Mouse (Mus musculus) heart, postnatal 25 days (tissue): ENCODE results near the gene Syt5. TPM values are rescaled to one million over a fixed set of nuclear protein-coding genes. Genes with fewer than 3 reads are reported as not detected.
A peak's percentile ranks its signal among the peaks of the same experiment; 100 is the strongest.
"Not testable (repeated sequence)": the region's sequence is repeated elsewhere in the genome, so short reads cannot be mapped to it uniquely, and the experiment has no call there.

Source experiments
- DNase-seq: peaks from one replicate; pipeline ENCODE4 v3.0.0; 2022; ENCODE audit warnings: low spot score
- intact Hi-C: fragments of 180-260 bp; cut with DNase I; formaldehyde crosslinking; loops from one replicate; pipeline ENCODE4 v1.15.1; 2025
- total RNA-seq, 2 experiments: library from RNA; stranded (reverse); gene quantifications; 2 replicates each; pipeline ENCODE4 v1.2.3; 2021

The Syt5 gene
- total RNA-seq, result 1 to 10 TPM in 1 of 2 experiments, under 1 TPM in 1; 0.94 to 1.1 TPM

DNA sequence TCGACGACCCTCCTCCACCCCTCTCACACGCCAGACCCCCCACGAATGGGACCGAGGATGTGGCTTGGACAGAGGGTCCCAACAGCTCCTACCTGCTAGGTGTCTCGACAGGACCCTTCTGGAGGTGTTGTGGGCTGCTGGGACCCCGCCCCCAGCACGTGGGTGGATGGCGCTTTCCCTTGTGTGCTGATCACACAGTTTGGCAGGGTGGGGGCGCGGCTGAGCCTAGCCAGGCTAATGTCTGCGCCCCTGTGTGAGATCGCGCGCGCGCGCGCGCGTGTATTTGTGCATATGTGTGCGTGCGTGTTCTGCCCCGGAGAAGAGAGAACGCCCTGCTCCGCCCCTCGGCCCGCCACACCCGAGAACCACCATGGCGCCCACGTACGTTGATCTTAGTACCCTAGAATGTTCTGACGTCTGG is at the start of gene Syt5:
Gene Syt5, minus strand, starts transcription at position 321 of the 421 bp plus-strand sequence.
- intact Hi-C loops, result no loop called here
- DNase-seq, result no peak

- intact Hi-C loops, DNase-seq: not testable (repeated sequence)
These were observed 49.7 kb upstream of the Syt5 start for GRCm38 (mm10) chr7:4597046-4597445.

GRCm38 (mm10) chr7:4581481-4581880 is 34.1 kb upstream of the Syt5 start:
- DNase-seq, intact Hi-C loops: not testable (repeated sequence)

DNA sequence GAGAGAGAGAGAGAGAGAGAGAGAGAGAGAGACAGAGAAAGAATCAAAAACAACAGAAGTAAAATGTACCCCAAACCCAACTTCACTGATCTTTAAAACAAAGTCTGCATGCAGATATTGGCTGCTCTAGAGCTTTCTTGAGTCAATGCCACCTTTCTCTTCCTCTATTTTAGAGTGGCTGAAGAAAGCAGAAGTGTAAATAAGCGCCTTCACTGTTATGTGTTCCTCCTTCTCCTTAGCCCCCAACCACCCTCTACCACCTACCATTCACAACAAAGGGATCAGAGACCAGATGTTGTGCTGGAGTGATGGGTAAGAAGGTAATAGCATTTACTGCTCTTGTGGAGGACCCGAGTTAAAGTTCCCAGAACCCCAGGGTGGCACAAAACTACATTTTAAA is 25.0 kb upstream of the Syt5 start:
- intact Hi-C loops, result not testable (repeated sequence)

DNA sequence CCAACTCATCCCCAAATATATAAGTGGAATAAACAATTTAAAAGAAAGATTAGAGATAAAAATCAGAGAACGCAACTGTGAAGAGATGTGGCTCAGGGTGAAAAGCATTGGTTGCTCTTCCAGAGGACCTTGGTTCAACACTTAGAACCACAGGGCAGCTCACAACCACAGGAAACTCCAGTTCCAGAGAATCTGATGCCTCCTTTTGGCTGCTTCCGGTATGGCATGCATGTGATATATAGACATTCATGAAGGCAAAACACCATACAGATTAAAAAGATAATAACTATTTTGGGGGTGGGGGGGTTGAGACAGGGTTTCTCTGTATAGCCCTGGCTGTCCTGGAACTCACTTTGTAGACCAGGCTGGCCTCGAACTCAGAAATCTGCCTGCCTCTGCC is 15.3 kb upstream of the Syt5 start:
- intact Hi-C loops, result no loop called here
- no peak for DNase-seq

More for the DNA sequence above, 25.0 kb upstream of the Syt5 start:
- not testable (repeated sequence) for DNase-seq

- no peak for DNase-seq
- intact Hi-C loops, result loop anchor here (2.0 to 10.0 kb wide), 3 partner anchors 70 to 488 kb away; no protein-coding TSS in a partner anchor
These were observed 9.8 kb upstream of the Syt5 start for GRCm38 (mm10) chr7:4557167-4557560.

GRCm38 (mm10) chr7:4556256-4557166 is 9.2 kb upstream of the Syt5 start:
- intact Hi-C loops, result loop anchor here (1.0 to 10.0 kb wide), 4 partner anchors 71 to 488 kb away; no protein-coding TSS in a partner anchor

GRCm38 (mm10) chr7:4546591-4547131 is 680 bp downstream of the Syt5 start:
- intact Hi-C loops, result no loop called here
- peak; percentile 42 for DNase-seq

More at GRCm38 (mm10) chr7:4556256-4557166, 9.2 kb upstream of the Syt5 start:
- peak; percentile 13 for DNase-seq

GRCm38 (mm10) chr7:4546050-4546449 is 1.3 kb downstream of the Syt5 start:
- intact Hi-C loops, result no loop called here
- no peak for DNase-seq

DNA sequence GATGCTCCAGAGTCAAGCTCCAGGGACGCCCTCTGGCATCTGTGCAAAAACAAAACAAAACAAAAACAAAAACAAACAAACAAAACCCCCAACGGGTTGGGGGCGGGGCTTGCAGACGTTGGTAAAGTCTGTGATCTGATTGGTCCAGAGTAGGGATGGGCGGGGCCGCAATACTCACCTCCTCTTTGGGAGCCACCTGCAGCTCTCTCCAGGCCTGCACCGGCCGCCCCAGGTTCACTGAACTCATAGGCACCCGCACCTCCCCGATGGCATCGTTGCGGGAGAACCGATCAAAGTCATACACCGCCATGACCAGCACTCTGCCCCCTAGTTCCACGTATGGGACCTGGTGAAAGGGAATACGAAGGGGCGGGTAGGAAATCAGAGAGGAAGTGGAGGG is 5.3 kb downstream of the Syt5 start:
- no peak for DNase-seq
- intact Hi-C loops, result no loop called here

GRCm38 (mm10) chr7:4541344-4541743 is 6.0 kb downstream of the Syt5 start:
- intact Hi-C loops, result no loop called here
- no peak for DNase-seq

DNA sequence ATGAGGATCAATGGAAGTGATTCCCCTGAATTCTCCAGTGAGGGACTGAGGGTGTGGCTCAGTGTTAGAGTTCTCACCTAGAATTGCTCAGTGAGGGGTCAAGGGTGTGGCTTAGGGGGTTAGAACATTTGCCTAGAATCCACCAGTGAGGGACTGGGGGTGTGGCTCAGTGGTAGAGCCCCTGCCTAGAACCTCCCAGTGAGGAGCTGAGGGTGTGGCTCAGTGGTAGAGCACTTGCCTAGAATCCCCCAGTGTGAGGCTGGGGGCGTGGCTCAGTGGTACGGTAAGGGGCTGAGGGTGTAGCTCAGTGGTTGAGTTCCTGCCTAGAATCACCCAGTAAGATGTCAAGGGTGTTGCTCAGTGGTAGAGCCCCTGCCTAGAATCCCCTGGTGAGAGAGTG is 8.3 kb downstream of the Syt5 start:
- intact Hi-C loops, result no loop called here
- DNase-seq, result no peak

- intact Hi-C loops, result no loop called here
These were observed 10.2 kb downstream of the Syt5 start for GRCm38 (mm10) chr7:4537181-4537580.

GRCm38 (mm10) chr7:4536369-4536768 is 11.0 kb downstream of the Syt5 start:
- DNase-seq, result no peak
- intact Hi-C loops, result no loop called here

More at GRCm38 (mm10) chr7:4537181-4537580, 10.2 kb downstream of the Syt5 start:
- no peak for DNase-seq

- intact Hi-C loops, result no loop called here
- peak; percentile 48 for DNase-seq
These were observed 15.2 kb downstream of the Syt5 start, which contains the start of gene Dnaaf3 for GRCm38 (mm10) chr7:4532005-4532729. TSS of gene Dnaaf3 (minus strand) at chr7:4532453.

- intact Hi-C loops, DNase-seq: not testable (repeated sequence)
These were observed 17.2 kb downstream of the Syt5 start for GRCm38 (mm10) chr7:4530166-4530565.

- no peak for DNase-seq
- intact Hi-C loops, result no loop called here
These were observed 20.0 kb downstream of the Syt5 start for GRCm38 (mm10) chr7:4527302-4527689.

DNA sequence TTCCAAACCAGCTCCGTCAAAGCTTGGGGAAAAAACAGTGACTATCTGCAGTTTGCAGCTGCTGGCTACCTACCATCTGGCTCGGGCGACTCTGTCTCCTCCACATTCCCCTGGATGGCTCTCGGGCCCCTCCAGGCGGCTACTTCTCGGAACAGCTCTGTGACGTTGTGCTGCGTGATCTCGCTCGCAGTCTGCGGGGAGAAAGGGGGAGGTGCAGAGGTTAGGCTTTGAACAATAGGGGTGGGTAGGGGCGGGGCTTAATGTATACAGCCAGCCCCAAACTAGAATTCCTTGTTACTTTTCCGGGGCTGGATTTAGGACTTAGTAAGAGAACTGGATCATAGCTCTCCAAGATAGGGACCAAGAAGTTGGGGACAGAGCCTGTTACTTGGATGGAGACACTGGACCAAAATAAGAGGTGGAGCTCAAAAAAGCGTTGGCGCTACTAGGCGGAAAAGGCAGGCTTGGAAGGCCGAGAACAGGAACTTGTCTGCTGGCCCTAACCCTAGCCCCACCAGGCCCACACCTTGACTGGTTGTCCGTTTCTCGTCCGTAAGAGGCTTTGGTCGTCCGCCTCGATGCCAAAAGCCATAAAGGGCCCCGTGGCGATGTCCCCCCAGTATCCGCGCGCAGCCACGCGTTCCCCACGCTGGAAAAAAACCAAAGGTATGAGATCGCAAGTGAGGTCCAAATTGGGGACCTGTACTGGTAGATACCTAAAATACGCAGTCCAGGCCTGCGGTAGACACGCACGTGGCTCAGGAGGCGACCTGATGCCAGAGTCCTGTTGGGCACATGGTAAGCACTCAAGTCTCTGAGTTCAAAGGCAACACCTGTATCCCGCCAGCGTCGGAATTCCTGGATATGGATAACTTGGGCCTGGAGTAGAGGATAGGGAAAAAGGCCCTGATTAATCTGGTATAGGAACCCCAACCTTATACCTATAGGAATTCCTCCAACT is 20.7 kb downstream of the Syt5 start:
- peak; percentile 68 for DNase-seq
- intact Hi-C loops, result no loop called here
